Mouse (Mus musculus) WW6 (cell line): Measurements from ENCODE around the gene Psen1.

ENCODE experiments used
- DNase-seq: peaks from one replicate; pipeline ENCODE4 v3.0.0-alpha.2; 2013; ENCODE audit warnings: low read depth, low spot score

Psen1 gene

DNA sequence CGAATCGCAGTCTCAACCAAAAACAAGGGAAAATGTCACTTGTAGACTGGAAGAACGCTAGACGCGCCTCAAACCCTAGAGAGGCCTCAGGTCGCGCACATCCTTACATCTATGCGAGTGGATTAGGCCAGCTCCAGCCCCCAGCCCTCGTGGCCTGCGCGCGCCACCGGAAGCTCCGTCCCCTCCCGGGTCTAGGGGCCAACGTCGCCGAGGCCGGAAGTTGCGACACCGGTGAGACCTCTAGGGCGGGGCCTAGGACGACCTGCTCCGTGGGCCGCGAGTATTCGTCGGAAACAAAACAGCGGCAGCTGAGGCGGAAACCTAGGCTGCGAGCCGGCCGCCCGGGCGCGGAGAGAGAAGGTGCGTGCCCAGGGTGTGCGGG is at the start of gene Psen1:
Gene Psen1 (plus strand): TSS at position 219 of the 382 bp plus-strand sequence.
- DNase-seq: peak; percentile 79

DNA sequence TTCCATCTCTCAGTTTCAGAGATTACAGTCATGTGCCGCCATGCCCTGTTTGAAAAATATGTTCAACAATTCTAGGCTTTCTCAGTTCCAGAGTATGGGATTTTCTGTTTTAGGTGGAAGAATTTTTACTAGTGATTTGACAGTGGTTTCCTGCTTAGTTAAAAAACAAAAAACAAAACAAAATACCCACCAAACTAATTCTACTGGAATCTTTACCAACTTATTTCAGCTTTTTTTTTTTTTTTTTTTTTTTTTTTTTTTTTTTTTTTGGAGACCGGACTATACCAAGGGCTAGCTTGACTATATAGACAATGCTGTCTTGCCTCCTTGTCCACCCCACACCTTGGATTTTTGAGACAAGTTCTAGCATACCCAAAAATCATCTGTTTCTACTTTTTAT is 46.7 kb upstream of the Psen1 start:
- DNase-seq: no peak

DNA sequence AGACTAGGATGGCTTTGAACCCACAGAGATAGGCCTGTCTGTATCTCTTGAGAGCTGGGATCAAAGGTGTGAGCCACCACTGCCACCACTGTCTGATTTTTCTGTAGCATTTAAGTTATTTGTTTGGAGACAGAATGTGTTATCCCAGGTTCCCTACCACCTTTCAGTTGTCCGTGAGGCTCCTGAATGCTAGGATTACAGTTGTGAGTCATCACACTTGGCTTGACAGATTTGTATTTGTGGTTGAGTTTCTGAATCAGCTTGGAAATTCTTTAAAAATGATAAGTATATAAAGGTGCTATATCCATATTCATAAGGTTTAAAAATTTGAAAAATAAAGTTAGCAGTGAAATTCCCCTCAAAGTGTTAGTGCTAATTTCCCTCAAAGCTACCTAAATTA is 44.8 kb upstream of the Psen1 start:
- DNase-seq: no peak

DNA sequence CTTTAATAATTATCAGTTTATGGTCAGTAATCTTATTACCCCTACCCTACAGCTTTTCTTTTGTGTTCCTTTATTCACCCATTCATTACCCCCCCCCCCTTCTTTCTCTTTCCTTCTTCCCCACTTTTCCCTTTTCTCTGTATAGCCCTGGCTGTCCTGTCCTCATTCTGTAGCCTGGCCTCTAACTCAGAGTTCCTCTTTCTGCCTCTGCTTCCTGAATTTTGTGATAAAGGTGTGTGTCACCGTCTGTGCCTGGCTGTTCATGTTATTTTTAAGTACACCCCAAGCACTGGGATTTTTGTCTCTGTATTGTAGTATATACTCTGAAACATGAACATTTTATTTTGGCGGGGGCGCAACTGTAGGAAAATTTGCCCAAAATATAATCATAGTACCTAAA is 37.6 kb upstream of the Psen1 start:
- no peak for DNase-seq

DNA sequence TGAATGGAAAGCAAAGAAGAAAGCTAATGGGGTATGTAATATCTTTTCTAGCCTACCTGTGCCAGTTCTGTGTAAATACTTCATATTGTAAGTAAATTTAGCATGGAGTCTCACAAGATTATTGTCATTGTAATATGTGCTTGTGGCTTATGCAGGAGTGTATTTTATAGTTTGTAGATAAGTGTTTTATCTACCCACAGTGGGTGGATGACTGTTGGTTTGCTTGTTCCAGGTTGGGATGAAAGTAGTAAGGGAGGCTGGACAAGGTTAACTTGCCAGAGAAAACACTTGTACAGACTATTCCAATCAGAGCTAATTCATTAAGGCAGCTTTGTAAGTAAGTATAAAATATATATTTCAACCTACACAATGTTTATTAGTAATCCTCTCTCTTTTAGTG is 36.5 kb upstream of the Psen1 start:
- no peak for DNase-seq

DNA sequence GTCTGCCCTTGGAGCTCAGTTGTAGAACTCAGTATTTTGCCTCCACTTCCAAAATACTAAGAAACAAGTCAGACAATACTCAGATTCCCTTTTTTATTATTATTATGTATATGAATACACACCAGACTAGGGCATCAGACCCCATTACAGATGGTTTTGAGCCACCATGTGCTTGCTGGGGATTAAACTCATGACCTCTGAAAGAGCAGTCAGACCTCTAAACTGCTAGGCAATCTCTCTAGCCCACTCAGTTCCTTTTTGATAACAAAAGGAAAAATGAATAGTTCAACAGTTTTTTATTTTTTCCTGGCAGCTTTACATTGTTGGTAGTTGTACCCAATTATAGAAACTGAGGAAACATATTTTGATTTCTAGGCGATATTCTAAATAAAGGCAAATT is 2.5 kb upstream of the Psen1 start:
- no peak for DNase-seq

DNA sequence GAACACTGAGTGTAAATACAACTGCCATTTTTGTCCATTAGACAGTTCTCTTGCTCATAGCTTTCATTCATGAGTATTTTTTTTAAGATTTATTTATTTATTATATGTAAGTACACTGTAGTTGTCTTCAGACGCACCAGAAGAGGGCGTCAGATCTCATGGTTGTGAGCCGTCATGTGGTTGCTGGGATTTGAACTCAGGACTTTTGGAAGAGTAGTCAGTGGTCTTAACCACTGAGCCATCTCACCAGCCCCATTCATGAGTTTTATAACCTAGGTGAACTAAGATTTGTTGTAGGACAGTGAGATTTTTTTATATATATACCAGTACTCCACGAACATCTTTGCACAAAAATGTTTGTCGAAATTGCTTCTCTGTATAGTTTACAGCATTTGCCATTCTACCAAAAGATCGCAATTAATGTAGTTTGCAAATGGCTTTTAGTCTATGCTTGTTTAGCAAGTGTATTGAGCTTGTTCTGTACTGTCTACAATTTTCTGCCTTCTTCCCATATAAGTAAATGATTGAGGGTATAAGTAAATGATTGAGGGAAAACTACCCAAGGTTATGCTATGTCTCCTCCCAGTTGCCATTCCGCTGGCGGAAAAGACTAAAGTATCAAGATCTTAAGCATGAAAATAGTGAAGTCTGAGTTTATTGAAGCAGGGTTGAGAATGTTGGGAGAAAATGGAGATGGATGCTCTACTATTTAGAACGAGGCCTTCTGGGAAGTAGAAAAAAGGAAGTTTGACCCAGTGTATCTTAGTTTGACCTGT is 1.2 kb upstream of the Psen1 start:
- no peak for DNase-seq

DNA sequence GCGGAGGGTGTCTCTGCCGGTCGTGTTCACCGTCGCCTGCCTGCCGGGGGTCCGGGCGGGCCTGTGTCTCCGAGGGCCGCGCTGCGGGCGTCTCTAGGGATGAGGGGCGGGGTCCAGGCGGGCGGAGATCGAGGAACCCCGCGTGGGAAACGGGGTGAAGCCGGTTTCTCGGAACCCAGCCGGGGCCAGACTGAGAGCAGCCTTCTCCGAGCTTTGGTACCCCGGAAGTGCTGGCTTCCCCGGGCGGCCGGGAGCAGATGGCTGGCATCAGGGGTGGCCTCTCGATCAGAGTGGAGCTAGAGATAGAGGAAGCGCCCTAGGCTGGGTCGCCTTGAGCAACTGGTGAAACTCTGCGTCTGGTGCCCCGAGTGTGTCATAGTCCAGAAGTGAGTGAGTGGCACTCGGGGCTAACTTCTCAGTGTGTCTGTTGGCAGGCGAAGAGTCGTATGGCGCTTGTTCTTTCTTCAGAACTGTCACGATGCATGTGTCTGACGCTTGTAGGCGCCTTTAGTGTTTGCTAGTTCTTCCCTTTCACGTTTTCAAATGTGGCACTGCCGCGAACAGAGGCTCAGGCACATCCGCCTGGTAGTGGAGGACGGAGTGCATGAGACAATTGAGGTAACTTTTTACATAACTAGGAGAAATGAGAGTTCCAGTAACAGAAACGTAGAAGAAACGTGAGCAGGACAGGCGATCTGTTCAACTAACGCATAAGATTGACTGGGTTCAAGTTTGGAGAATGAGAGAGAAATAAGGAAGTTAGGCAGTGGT is 549 bp downstream of the Psen1 start:
- DNase-seq: peak; percentile 29

DNA sequence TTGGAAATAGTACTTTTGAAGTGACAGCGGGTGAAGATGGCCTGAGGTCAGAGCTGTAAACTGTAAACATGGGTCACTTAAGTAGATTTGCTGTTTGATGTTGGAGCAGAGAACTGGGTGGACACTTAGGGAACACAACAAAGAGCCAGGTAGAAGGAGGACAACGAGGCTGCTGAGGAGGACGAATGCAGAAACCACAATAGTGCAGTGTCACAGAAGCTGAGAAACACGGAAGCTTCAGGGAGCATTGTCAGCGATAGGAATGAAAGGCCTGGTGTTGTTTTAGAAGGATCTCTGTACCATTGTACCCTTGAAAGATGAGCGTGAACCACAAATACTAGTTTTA is 1.1 kb downstream of the Psen1 start:
- DNase-seq: no peak

DNA sequence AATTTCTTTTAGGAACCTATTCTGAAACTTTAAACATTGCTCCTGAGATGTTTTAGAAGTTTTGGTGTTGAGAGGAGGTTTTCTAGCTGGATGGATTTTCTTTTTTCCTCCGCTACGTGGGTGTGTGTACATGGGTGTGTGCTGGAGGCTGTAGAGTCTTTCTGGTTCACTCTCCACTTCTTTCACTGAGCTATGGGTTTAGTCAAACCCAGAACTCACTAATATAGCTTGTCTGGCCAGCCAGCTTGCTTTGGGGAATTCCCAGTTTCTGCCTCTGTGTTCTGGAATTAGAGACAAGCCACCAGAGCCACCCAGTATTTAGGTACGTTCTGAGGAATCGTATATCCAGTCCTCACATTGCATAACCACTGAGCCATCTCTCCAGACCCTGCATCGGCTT is 6.1 kb downstream of the Psen1 start:
- DNase-seq: no peak

DNA sequence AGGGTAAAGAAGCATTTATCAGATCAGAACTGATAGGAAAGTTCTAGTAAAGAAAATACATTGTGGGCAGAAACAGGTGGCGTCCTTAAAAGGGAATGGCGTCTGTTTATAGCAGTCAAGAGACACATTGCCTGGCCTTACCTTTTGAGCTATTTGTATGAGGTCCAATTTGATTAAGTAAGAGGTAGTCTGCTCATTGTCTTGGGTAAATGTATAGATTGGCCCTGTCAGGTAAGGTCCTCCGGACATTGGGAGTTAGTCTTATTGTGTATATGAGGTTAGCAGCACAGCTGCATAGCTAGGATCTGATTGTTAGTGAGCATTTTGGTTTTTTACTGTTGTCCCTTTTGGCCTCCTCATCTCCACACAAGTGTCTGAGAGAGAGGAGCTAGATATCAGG is 6.7 kb downstream of the Psen1 start:
- no peak for DNase-seq

DNA sequence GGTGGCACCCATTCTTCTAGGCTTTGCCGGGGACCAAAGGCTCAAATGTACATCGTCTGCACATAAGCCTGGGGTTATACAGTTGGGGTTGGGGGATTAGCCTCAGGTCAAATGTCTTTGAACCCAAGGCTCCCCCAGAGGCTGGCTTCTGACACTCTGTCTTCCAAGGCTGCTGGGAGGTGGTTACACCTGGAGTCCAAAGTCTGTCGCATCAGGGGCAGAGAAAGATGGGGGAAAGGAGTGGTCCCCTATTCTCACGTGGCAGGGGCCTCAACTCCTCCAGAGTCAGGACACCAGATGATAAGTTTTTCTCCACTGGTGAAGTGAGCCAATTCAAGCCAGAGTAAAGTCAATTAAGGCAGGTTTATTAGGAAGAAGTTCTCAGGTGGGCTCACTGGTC is 10.7 kb downstream of the Psen1 start:
- DNase-seq: no peak

DNA sequence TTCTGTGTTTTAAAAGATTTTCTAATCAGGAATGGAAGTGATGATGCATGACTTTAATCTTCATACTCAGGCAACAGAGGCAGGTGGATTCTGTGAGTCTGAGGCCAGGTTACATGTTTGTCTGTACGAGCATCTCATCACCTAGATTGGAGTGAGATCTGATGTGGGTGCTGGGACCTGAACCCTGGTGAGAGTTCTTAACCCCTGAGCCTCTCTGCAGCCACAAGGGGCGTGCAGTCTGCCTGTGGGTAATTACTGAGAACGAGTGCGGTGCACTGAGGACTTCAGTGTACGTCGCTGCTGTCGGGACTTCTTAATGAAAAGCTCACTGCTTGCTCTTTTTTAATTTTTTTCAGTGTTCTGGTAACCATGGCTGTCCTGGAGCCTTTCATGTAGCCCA is 13.7 kb downstream of the Psen1 start:
- DNase-seq: no peak

DNA sequence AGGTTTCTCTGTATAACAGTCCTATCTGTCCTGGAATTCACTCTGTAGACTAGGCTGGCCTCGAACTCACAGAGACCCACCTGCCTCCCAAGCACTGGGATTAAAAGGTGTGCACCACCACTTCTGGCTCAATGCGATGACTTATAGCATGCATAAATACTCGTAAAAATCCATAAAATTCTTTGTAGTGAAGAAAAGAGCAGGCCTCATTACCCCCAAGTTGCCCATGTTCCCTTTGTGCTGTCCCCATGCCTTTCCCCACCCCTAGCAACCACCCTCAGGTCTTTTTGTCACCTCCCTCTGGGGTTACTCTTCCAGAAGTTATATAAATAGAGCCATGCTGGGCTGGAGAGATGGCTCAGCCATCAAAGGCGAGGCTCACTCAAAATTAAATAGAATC is 14.8 kb downstream of the Psen1 start:
- no peak for DNase-seq

DNA sequence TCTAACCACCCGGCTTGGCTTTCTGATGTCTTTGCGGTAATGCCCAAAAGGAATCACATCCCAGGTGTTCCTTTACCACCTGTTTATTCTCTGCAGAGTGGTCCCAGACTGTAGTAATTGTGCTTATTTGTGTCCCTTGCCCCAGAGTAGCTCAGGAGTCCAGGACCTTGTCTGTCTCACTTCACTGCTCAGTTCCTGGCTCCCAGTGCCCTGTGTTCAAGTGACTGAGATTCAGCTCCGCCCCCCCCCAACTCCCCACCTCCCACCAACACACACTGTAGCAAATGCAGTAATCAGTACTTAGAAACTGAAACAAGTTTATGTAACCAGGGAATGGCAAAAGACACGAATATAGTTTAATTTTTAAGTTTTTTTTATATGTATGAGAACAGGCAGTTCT is 19.0 kb downstream of the Psen1 start:
- DNase-seq: no peak

DNA sequence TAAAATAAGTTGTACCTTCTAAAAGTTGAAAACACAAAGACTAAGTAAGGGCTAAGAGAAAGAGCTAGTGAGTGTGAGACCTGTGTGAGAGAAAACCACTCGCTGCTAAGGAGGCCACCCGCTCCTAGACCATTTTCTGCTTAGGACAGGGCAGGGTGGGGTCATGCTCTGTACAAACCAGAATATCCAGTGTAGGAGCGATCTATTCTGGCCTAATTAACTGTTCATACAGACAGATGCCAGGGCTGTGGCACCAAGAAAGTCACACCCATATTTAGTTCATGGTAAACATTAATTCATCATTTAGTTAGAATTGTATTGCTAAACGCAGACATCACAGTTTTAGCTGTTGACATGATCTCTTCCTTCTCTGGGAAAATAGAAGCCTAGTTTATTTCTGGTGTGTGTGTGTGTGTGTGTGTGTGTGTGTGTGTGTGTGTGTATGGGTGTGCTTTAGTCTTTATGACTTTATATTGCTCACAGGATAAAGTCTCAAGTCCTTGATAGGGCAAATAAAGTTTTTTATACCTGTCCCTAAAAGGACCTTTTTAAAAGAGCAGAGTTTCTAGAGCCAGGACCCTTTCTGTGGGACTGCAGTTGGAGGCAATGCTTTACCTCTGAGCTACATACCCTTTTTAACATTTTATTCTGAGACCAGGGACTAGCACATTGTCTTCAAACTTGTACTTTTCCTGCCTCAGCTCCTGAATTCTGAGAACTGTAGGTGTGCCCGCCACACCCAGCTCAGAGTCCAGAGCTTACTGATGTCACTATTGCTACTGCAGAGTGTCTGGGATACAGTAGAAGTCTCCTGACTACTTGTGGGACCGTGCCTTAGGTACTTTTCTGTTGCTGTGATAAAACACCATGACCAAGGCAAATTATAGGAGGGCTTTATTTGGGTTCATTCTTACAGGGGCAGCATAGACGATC is 20.5 kb downstream of the Psen1 start:
- DNase-seq: no peak

DNA sequence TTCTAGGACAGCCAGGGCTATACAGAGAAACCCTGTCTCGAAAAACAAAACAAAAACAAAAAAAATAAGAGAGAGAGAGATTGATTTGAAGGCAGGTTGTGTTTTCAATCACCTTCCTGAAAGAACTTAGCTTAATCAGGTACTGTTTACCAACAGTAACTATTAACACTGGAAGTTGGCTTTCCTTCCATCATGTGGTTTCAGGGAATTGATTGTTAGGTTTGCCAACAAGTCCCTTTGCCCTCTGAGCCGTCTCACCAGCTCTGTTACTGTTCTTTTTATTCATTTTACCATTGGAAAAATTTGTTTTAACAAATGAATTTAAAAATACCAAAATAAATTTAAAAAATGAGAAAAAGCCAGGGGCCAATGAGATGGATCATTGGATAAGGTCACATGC is 22.0 kb downstream of the Psen1 start:
- no peak for DNase-seq

DNA sequence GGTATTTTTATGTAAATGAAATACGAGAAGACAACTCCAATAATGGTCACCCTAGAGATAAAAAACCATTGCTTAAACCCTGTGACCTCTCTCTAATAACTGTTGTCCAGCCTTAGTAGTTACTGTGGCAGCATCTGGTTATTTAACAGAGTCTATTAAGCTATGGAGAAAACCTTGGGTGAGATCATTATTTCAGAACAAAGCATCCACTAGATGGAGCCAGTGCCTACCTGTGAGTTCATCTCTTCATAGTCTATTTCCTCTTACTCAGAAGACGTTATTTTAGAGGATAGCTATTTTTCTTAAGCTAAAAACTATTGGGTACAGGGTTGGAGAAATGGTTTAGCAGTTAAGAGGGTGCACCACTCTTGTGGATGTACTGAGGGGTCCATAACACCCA is 25.8 kb downstream of the Psen1 start:
- DNase-seq: no peak

DNA sequence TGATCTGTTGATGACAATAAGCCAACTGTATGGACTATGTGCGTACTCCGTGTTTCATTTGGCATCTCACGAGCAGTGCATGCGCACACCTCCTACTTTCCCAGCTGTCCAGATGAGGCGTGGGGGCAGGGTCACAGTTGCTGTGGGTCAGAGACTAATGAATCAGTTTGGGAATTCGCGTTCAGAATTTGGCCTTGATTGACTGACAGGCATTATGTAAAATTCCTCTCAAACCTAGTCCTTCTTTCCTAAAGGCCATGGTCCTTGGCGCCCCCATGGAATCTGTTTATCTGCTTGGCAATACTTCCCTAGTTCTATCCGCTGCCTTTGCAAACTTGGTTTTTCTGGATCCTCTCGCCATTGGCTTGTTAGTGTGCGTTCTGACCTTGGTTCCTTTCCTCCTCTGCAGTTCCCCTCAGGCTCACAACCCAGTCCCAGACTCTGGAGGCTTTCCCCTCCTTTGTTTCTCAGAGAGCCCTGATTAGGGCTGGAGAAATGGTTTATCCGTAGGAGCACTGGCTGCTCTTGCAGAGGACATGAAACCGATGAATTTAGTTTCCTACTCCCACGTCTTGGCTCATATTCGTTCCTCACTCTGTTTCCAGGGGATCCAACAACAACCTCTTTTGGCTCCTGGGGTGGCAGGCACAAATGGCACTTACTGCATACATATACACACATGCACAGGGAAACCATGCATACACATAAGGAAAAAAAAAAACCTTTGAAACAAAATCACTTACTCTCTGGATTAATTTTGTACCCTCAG is 28.6 kb downstream of the Psen1 start:
- DNase-seq: no peak

DNA sequence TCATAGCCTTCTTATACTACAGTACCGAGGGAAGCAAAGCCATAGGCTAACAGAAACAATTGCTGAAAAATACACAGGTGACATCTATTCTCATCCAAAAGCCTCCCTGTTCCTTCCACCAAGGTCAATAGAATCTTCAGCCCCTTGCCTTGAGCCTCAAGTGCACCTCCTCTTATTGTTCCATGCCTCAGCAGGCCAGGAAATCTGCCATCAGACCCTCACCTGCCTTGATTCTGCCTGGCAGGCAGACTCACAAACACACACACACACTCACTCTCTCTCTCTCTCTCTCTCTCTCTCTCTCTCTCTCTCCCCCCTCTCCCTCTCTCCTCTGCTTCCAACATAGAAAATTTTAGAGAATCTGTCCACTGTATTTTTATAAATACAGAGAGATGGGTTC is 31.5 kb downstream of the Psen1 start:
- DNase-seq: no peak

DNA sequence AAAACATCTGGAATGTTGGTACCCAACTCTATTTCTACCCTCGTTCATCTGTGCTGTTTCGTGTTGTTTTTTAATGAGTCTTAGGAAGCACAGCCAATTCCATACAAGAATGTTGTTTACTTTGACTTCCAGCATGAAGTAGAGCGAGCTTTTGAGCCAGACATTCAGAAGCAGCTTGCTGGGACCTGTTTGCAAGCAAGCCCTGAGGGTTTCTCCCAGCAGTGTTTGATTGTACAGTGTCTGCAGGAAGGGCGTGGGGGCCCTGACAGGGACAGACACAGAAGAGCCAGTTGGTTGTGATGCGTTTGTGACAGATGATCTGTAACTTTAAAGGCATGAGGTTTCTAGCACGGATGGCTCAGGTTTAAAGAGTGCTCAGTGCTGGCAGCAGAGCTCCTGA is 33.3 kb downstream of the Psen1 start:
- DNase-seq: no peak

DNA sequence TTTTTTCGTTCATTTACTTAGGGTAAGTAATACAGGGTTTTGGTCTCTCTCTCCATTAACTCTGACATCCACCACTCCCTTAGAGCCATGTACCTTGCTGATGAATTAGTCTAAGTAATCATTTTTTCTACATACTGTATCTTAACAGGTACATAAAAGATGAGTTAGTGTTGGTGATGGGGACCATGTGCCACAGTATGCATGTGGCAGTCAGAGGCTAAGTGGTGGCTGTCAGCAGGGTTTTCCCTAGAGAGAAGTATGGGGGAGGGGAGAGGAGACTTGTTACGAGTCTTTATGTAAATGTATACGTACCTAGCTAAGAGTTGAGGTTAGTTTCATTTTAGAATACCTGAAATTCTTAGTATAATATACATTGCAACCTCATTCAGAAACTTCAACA is 35.1 kb downstream of the Psen1 start:
- no peak for DNase-seq
